ENCODE assay signal across 20 mouse cellular contexts in genomic region chr4:66821764-66822163, GRCm38 (mm10). TPM values are rescaled to one million over a fixed set of nuclear protein-coding genes. Genes with fewer than 3 reads are reported as not detected.
DNase-seq lines count a peak whose midpoint lies in the region; ATAC-seq and TF ChIP-seq lines count a peak whose summit lies in the region.
"Had no signal": no experiment of that assay in that cellular context is flagged by ENCODE, and none has a peak within 500 bp of the region (broad histone marks: within the 10 kb centered on the region; RNA-seq: fewer than 3 reads in every experiment).

No protein-coding gene starts in this region.

- H3K4me3 ChIP-seq in lung, postnatal 0 days (ENCODE audit: low read depth, low read length): no peak overlapping the region
- no peak overlapping the region for H3K4me3 ChIP-seq in macrophage (ENCODE audit: inconsistent target)
- H3K4me3 ChIP-seq: embryonic facial prominence, embryonic 10.5 days; embryonic facial prominence, embryonic 12.5 days; forebrain, embryonic 13.5 days; forebrain, embryonic 15.5 days had no signal

- DNase-seq in lung, postnatal 0 days (ENCODE audit: low spot score): peak; percentile 20
- no peak for DNase-seq in lung, postnatal 10 days
- no peak for DNase-seq in spleen, postnatal 10 days (ENCODE audit: low spot score in 2 of 2)
- DNase-seq in thymus, postnatal 4 days: no peak
- no peak for DNase-seq in left cerebral cortex, adult 9 months (ENCODE audit: low spot score in 2 of 2)
- DNase-seq: adrenal gland, adult 8-10 months; adrenal gland, postnatal 14 days; adrenal gland, postnatal 36 days; B cell, adult 2 months had no signal

- peak; percentile 21; the same call in 1 of the 2 replicates for ATAC-seq in lung, postnatal 0 days
- peak; percentile 83 for ATAC-seq in megakaryocyte progenitor cell, adult 5-6 weeks (replicated peaks; ENCODE audit: poor library complexity)
- ATAC-seq in neutrophil, adult 5-6 weeks (ENCODE audit: extremely low read depth, insufficient number of reproducible peaks, low FRiP score, poor library complexity, severe bottlenecking): peak; percentile 39; the same call in 1 of the 2 replicates
- ATAC-seq: activated CD4-positive, CD25-positive, alpha-beta regulatory T cell, adult 4 months; CD4-positive, CD25-positive, alpha-beta regulatory T cell, adult 4 months; forebrain, embryonic 13.5 days; forebrain, embryonic 15.5 days; Patski had no signal

- TF ChIP-seq EP300 in lung, postnatal 0 days (IDR thresholded peaks at IDR 0.05): no peak; the same call in 1 of the 2 replicates

- H3K27me3 ChIP-seq in lung, postnatal 0 days (replicated peaks; ENCODE audit: insufficient read depth, low read length): no peaks in the 10 kb centered on the region
- H3K27me3 ChIP-seq: embryonic facial prominence, embryonic 12.5 days; forebrain, embryonic 13.5 days; forebrain, embryonic 15.5 days; Patski had no signal

- no peak overlapping the region for H3K9ac ChIP-seq in lung, postnatal 0 days (replicated peaks; ENCODE audit: low read depth)
- H3K9ac ChIP-seq: embryonic facial prominence, embryonic 12.5 days; forebrain, embryonic 13.5 days; forebrain, embryonic 15.5 days had no signal

- 75% methylated on average over 3 of the region's 3 CpGs for WGBS in lung, postnatal 0 days
- WGBS in macrophage (ENCODE audit: missing documents): 63% methylated on average over 3 of the region's 3 CpGs

- no peaks in the 10 kb centered on the region for H3K9me3 ChIP-seq in lung, postnatal 0 days (ENCODE audit: low read length)
- H3K9me3 ChIP-seq: embryonic facial prominence, embryonic 10.5 days; embryonic facial prominence, embryonic 12.5 days; forebrain, embryonic 13.5 days; forebrain, embryonic 15.5 days had no signal

- no peak overlapping the region for H3K4me2 ChIP-seq in lung, postnatal 0 days (replicated peaks; ENCODE audit: low read depth, low read length)
- H3K4me2 ChIP-seq: embryonic facial prominence, embryonic 12.5 days; forebrain, embryonic 13.5 days; forebrain, embryonic 15.5 days had no signal

- TF ChIP-seq CTCF in lung, postnatal 0 days (IDR thresholded peaks at IDR 0.05): no peak

- no peak overlapping the region for H3K27ac ChIP-seq in lung, postnatal 0 days (ENCODE audit: low read length)
- H3K27ac ChIP-seq in macrophage: peak overlapping the region; percentile 49
- H3K27ac ChIP-seq: embryonic facial prominence, embryonic 10.5 days; embryonic facial prominence, embryonic 12.5 days; forebrain, embryonic 13.5 days; forebrain, embryonic 15.5 days had no signal

- H3K4me1 ChIP-seq in lung, postnatal 0 days (ENCODE audit: insufficient read depth, low read depth, low read length): no peaks in the 10 kb centered on the region
- H3K4me1 ChIP-seq: embryonic facial prominence, embryonic 10.5 days; embryonic facial prominence, embryonic 12.5 days; forebrain, embryonic 13.5 days; forebrain, embryonic 15.5 days had no signal

- H3K79me2 ChIP-seq in macrophage (ENCODE audit: inconsistent target): no peaks in the 10 kb centered on the region

- H3K36me3 ChIP-seq in lung, postnatal 0 days (ENCODE audit: insufficient read depth, low read length): no peaks in the 10 kb centered on the region
- no peaks in the 10 kb centered on the region for H3K36me3 ChIP-seq in macrophage (ENCODE audit: inconsistent target)
- H3K36me3 ChIP-seq: embryonic facial prominence, embryonic 10.5 days; embryonic facial prominence, embryonic 12.5 days; forebrain, embryonic 15.5 days had no signal

RNA-seq across cellular contexts. Expression of gene Tlr4, which starts 5.6 kb away (rescaled TPM):
- 3.4 and 4.0 TPM in 2 replicates for polyA plus RNA-seq in lung, postnatal 0 days (2015; fragmentation: Nextera tagmentation; extraction: Ambion mirVana)
- 100 to 1,000 TPM in 2 of 26 experiments, 10 to 100 TPM in 23, 1 to 10 TPM in 1; 9.3 to 130 (median 39.1) TPM for total RNA-seq in macrophage (2018; cell fraction: chromatin; rRNA removed)
- total RNA-seq in macrophage (2018; cell fraction: cytosol; rRNA removed): 100 to 1,000 TPM in 7 of 26 experiments, 10 to 100 TPM in 19; 36.3 to 139 (median 87.9) TPM
- 100 to 1,000 TPM in 8 of 26 experiments, 10 to 100 TPM in 18; 45.3 to 156 (median 73.5) TPM for total RNA-seq in macrophage (2018; cell fraction: nucleus; rRNA removed)
- 66.9 to 77.5 TPM (median 75.6 TPM) in 3 replicates for polyA plus RNA-seq in macrophage (2018)
- total RNA-seq in megakaryocyte progenitor cell, adult 5-6 weeks (2015): 13.9 and 15.3 TPM in 2 replicates
- total RNA-seq in megakaryocyte progenitor cell, adult 5-6 weeks (2017): 13.0 and 13.6 TPM in 2 replicates
- total RNA-seq in neutrophil, adult 5-6 weeks (2017): 58.1 and 60.4 TPM in 2 replicates
- total RNA-seq: MEL had no signal

Comparison
In these comparisons a context has a peak if more than half of its experiments do, and no peak if none do; other contexts are left out.
1. ATAC-seq: peak in every context shown above with its lines; median percentile 83 in megakaryocyte progenitor cell, adult 5-6 weeks; 39 in neutrophil, adult 5-6 weeks; 21 in lung, postnatal 0 days.